Comparison of ENCODE assay signal across 10 mouse cellular contexts in the genomic region with DNA sequence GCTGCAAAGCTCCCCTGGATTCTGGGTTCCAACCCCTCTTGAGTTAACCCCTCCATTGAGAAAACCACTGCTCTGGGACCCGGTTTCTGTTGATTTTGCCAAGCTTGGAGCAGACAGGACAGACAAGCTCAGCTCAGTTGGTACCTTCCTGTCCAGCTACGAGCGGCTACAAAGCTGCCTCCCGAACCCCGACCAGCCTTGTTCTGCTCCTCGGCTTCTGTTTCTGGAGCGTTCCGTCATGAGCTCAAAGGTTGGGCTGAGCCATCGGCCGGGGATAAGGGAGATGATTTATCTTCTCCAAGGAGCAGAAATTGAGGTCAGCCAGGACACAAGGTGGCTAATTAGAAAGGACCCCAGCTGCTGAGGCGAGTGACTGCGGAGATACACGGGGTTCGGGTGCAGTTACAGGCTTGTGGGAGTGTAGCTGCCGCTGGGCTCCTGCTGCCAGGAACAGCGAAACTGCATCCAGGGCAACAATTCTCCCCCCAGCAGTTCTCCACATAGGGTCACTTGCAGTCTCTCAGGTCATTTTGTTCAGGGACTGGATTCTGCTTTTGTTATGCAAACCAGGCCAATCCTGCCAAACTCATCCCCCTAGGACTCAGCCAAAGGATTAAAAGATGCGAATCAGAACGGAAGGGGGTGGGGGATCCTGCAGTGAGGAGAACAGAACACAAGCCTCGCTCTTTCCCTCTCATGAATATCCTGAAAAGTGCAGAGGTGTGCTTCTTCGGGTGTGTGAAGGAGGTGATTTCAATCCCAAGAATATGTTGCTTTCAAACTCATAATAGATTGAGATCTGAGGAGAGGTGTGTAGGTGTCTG. TPM values are rescaled to one million over a fixed set of nuclear protein-coding genes. Genes with fewer than 3 reads are reported as not detected.
DNase-seq lines count a peak whose midpoint lies in the region; ATAC-seq lines count a peak whose summit lies in the region.
"Had no signal": no experiment of that assay in that cellular context is flagged by ENCODE, and none has a peak within 500 bp of the region (broad histone marks: within the 10 kb centered on the region; RNA-seq: fewer than 3 reads in every experiment).

No protein-coding gene starts in this region.

- no peak overlapping the region for H3K9ac ChIP-seq in heart, embryonic 13.5 days
- peak overlapping the region; percentile 41 for H3K9ac ChIP-seq in forebrain, embryonic 15.5 days (replicated peaks)
- peak overlapping the region; percentile 36; the same call in 1 of the 2 replicates for H3K9ac ChIP-seq in midbrain, embryonic 14.5 days (replicated peaks; ENCODE audit: low read length)

- H3K27me3 ChIP-seq in heart, embryonic 13.5 days (replicated peaks): peaks cover 31% of the 10 kb centered on the region
- H3K27me3 ChIP-seq in forebrain, embryonic 15.5 days: no peaks in the 10 kb centered on the region
- H3K27me3 ChIP-seq in midbrain, embryonic 14.5 days (ENCODE audit: control insufficient read depth, insufficient read depth, low read length): no peaks in the 10 kb centered on the region
- H3K27me3 ChIP-seq: megakaryocyte, embryonic 14.5 days had no signal

- ATAC-seq in heart, embryonic 13.5 days (ENCODE audit: extremely low read depth, insufficient number of reproducible peaks, low FRiP score, low TSS enrichment): no peak
- 0 out of 2 replicates have a peak, but pooled peaks have one; percentile 32 for ATAC-seq in forebrain, embryonic 15.5 days (replicated peaks)
- peak; percentile 69 for ATAC-seq in midbrain, embryonic 14.5 days (ENCODE audit: low FRiP score, low TSS enrichment)
- no peak for ATAC-seq in megakaryocyte, adult 5-6 weeks (ENCODE audit: poor library complexity, severe bottlenecking)

- no peak overlapping the region for H3K27ac ChIP-seq in heart, embryonic 13.5 days (replicated peaks)
- no peak overlapping the region for H3K27ac ChIP-seq in forebrain, embryonic 15.5 days (replicated peaks)
- peak overlapping the region; percentile 61 for H3K27ac ChIP-seq in midbrain, embryonic 14.5 days (replicated peaks; ENCODE audit: low read depth, low read length)

- WGBS in heart, embryonic 13.5 days: 3% methylated on average over 20 of the region's 20 CpGs
- 1% methylated on average over 20 of the region's 20 CpGs for WGBS in forebrain, embryonic 15.5 days
- WGBS in midbrain, embryonic 14.5 days: under 1% methylated on average over 20 of the region's 20 CpGs

- peak overlapping the region; percentile 35 for H3K4me3 ChIP-seq in heart, embryonic 13.5 days
- peak overlapping the region; percentile 33 for H3K4me3 ChIP-seq in forebrain, embryonic 15.5 days
- H3K4me3 ChIP-seq in midbrain, embryonic 14.5 days (replicated peaks; ENCODE audit: low read depth, low read length): peak overlapping the region; percentile 25
- H3K4me3 ChIP-seq: megakaryocyte, embryonic 14.5 days had no signal

- intact Hi-C loops in heart, postnatal 14 days (cut with DNase I): no loop called here

- H3K4me2 ChIP-seq in heart, embryonic 13.5 days: peak overlapping the region; percentile 58
- peak overlapping the region; percentile 56 for H3K4me2 ChIP-seq in forebrain, embryonic 15.5 days (replicated peaks)
- peak overlapping the region; percentile 55 for H3K4me2 ChIP-seq in midbrain, embryonic 14.5 days (ENCODE audit: low read length)

- peaks cover 6% of the 10 kb centered on the region; the same call in 1 of the 2 replicates for H3K9me3 ChIP-seq in heart, embryonic 13.5 days
- H3K9me3 ChIP-seq in forebrain, embryonic 15.5 days: no peaks in the 10 kb centered on the region
- H3K9me3 ChIP-seq in midbrain, embryonic 14.5 days (ENCODE audit: control insufficient read depth, low read length): no peaks in the 10 kb centered on the region

- peaks cover 5% of the 10 kb centered on the region; the same call in 1 of the 2 replicates for H3K4me1 ChIP-seq in heart, embryonic 13.5 days
- peaks cover 11% of the 10 kb centered on the region for H3K4me1 ChIP-seq in forebrain, embryonic 15.5 days
- H3K4me1 ChIP-seq in midbrain, embryonic 14.5 days (ENCODE audit: control insufficient read depth, insufficient read depth, low read length): peaks cover 11% of the 10 kb centered on the region; the same call in 1 of the 2 replicates
- H3K4me1 ChIP-seq: megakaryocyte, embryonic 14.5 days had no signal

- DNase-seq in heart, postnatal 14 days: no peak
- DNase-seq in ZHBTc4 (ENCODE audit: low read depth, low spot score): peak; percentile 77
- DNase-seq in midbrain, embryonic 14.5 days: peak; percentile 82
- no peak for DNase-seq in urinary bladder, postnatal 36 days (ENCODE audit: low spot score in 2 of 2)
- no peak for DNase-seq in cerebellum, adult 9-11 months

- H3K36me3 ChIP-seq in heart, embryonic 13.5 days: no peaks in the 10 kb centered on the region
- H3K36me3 ChIP-seq in forebrain, embryonic 15.5 days: no peaks in the 10 kb centered on the region
- no peaks in the 10 kb centered on the region for H3K36me3 ChIP-seq in midbrain, embryonic 14.5 days (ENCODE audit: control insufficient read depth, insufficient read depth, low read length)
- H3K36me3 ChIP-seq: G1E had no signal

RNA-seq across cellular contexts. Expression of gene Tmem132d, which starts 50.0 kb away (rescaled TPM):
- polyA plus RNA-seq in heart, embryonic 13.5 days (2015; fragmentation: Nextera tagmentation; extraction: Ambion mirVana): 0.08 and 0.11 TPM in 2 replicates
- total RNA-seq in heart, postnatal 14 days (2021): under 1 TPM; 0.14 to 0.22 TPM
- 1.2 TPM in 2 replicates for polyA plus RNA-seq in forebrain, embryonic 15.5 days (2015; fragmentation: Nextera tagmentation; extraction: Ambion mirVana)
- polyA plus RNA-seq in midbrain, embryonic 14.5 days (2014; fragmentation: Nextera tagmentation; extraction: Ambion mirVana): 4.0 and 4.1 TPM in 2 replicates
- total RNA-seq in megakaryocyte, adult 5-6 weeks (2015): not detected in 2 replicates
- total RNA-seq in megakaryocyte, adult 5-6 weeks (2017): 0.07 TPM in 1 of 2 replicates, not detected in the other
- polyA plus RNA-seq: G1E had no signal

Comparison
In these comparisons a context has a peak if more than half of its experiments do, and no peak if none do; other contexts are left out.
1. ATAC-seq: peak in forebrain, embryonic 15.5 days (single experiment) and midbrain, embryonic 14.5 days (single experiment); none in heart, embryonic 13.5 days (single experiment) and megakaryocyte, adult 5-6 weeks (single experiment).
2. DNase-seq: peak in ZHBTc4 (single experiment) and midbrain, embryonic 14.5 days (single experiment); none in heart, postnatal 14 days (0 of 2), urinary bladder, postnatal 36 days (0 of 2) and cerebellum, adult 9-11 months (single experiment).
3. Peak in every context shown above with its lines, with median percentiles within 50 percentile points of each other: H3K4me2 ChIP-seq and H3K4me3 ChIP-seq.